Mouse (Mus musculus) thymus, postnatal 25 days (tissue): ENCODE results near the gene Vmn2r115.
"Not testable (repeated sequence)": the region's sequence is repeated elsewhere in the genome, so short reads cannot be mapped to it uniquely, and the experiment has no call there.

Experiments used
- DNase-seq: peaks from one replicate; pipeline ENCODE4 v3.0.0; 2022

Gene Vmn2r115

DNA sequence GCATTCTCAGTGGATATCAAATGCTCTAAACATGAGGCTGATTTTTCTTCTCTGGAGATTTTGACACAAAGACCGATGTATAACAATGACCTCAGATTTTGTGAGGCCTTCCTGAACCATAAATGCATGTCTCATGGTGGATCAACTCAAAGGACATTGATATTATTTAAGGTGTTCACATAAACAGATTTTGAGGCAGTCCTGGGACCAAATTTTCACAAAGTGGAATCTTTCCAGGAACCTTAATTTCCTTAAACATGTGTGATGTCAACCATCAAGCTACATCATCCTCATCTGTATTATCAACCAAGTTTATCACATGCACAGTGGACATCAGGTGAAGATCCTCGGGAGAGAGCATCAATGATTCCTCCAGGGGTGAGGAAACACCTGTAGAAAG is at the start of gene Vmn2r115:
TSS of gene Vmn2r115 (plus strand) at position 301 of the 400 bp plus-strand sequence.
- DNase-seq: not testable (repeated sequence)

DNA sequence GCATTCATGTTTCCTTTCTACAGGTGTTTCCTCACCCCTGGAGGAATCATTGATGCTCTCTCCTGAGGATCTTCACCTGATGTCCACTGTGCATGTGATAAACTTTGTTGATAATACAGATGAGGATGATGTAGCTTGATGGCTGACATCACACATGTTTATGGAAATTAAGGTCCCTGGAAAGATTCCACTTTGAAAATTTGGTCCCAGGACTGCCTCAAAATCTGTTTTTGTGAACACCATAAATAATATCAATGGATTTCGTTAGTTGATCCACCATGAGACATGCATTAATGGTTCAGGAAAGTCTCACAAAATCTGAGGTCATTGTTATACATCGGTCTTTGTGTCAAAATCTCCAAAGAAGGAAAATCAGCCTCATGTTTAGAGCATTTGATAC is 31.1 kb upstream of the Vmn2r115 start, which contains the start of gene Vmn2r114:
TSS of gene Vmn2r114 (minus strand) at position 101 of the 400 bp plus-strand sequence.
- DNase-seq: not testable (repeated sequence)

DNA sequence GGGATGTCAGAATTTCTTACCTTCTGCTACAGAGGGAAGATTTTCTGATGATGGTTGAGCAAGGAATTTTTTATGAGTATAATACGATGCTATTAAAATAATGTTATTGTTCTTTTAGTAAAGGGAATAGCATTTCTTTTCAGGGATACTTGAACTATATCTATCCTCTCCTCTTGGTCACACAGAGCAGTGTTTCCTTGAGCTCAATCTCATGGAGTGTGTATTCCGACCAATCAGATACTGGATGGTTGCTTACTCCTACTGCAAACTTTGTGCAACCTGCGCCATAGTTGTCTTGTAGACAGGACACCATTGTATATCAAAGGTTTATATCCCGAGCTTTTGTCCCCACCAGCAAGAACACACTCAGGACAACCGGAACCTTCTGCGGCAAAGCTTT is 12.9 kb upstream of the Vmn2r115 start:
- no peak for DNase-seq

DNA sequence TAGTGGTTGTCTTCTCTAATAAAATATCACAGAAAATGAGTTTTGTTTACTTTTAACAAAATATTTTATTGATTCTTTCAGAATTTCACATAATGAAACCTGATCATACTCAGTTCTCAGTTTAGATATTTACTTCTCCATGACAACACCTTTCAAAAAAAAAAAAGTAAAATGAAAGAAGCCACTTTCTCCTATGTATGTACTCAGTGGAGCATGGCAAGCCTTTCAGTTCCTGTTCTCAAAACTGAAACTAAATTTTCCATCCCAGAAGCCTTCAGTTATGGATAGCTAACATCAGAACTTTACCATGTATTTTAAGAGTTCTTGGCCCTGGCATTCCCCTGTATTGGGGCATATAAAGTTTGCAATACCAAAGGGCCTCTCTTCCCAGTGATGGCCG is 8.1 kb downstream of the Vmn2r115 start:
- DNase-seq: no peak

DNA sequence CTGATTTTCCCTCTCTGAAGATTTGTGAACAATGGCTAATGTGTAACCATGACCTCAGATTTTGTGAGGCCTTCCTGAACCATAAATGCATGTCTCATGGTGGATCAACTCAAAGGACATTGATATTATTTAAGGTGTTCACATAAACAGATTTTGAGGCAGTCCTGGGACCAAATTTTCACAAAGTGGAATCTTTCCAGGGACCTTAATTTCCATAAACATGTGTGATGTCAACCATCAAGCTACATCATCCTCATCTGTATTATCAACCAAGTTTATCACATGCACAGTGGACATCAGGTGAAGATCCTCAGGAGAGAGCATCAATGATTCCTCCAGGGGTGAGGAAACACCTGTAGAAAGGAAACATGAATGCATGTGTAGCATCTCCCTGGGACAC is 40.8 kb downstream of the Vmn2r115 start, which contains the start of gene Vmn2r116:
TSS of gene Vmn2r116 (plus strand) at position 301 of the 400 bp plus-strand sequence.
- not testable (repeated sequence) for DNase-seq
